Mouse (Mus musculus) hindbrain, embryonic 16.5 days (tissue): Measurements from ENCODE around the gene Zfp282. TPM values are rescaled to one million over a fixed set of nuclear protein-coding genes. Genes with fewer than 3 reads are reported as not detected.

Experiments used
- ATAC-seq: fragments of 200-750 bp; cut with Nextera tagmentation; 2 replicates; pipeline ENCODE4 v1.8.0; 2017; ENCODE audit warnings: moderate TSS enrichment, moderate library complexity
- H3K27ac ChIP-seq: fragments of 300-500 bp; sonication (generic); 2 replicates; pipeline ENCODE4 v1.5.1; 2014; ENCODE audit warnings: low read depth, mild to moderate bottlenecking, control low read depth, low read length, moderate library complexity
- H3K27me3 ChIP-seq: fragments of 300-500 bp; sonication (generic); replicated peaks from 2 replicates; pipeline ENCODE4 v1.6.1; 2014; ENCODE audit warnings: low read length; ENCODE audit not compliant: control insufficient read depth, insufficient read depth
- H3K36me3 ChIP-seq: fragments of 300-500 bp; sonication (generic); 2 replicates; pipeline ENCODE4 v1.6.1; 2014; ENCODE audit warnings: mild to moderate bottlenecking, low read length, moderate library complexity, mixed read lengths; ENCODE audit not compliant: control insufficient read depth, insufficient read depth
- H3K4me1 ChIP-seq: fragments of 300-500 bp; sonication (generic); 2 replicates; pipeline ENCODE4 v1.6.1; 2014; ENCODE audit warnings: low read depth, low read length; ENCODE audit not compliant: control insufficient read depth, insufficient read depth
- H3K4me2 ChIP-seq: fragments of 300-500 bp; sonication (generic); 2 replicates; pipeline ENCODE4 v1.6.1; 2014; ENCODE audit warnings: mild to moderate bottlenecking, low read length, control low read depth, moderate library complexity
- H3K4me3 ChIP-seq: fragments of 300-500 bp; sonication (generic); 2 replicates; pipeline ENCODE4 v1.5.1; 2014; ENCODE audit warnings: mild to moderate bottlenecking, low read length, control low read depth, moderate library complexity
- H3K9ac ChIP-seq: fragments of 300-500 bp; sonication (generic); 2 replicates; pipeline ENCODE4 v1.6.1; 2014; ENCODE audit warnings: low read depth, mild to moderate bottlenecking, control low read depth, low read length, moderate library complexity
- H3K9me3 ChIP-seq: fragments of 300-500 bp; sonication (generic); 2 replicates; pipeline ENCODE4 v1.6.1; 2014; ENCODE audit warnings: mild to moderate bottlenecking, low read length, moderate library complexity; ENCODE audit not compliant: control insufficient read depth
- WGBS: fragments of 180-500 bp; shearing (Covaris S2); extraction: QIAGEN DNeasy Blood & Tissue Kit; methylation state at CpG from one replicate; pipeline ENCODE4 v1.1.7; 2014; 5-methylcytosine and 5-hydroxymethylcytosine counted together
- polyA plus RNA-seq: library from polyadenylated mRNA; unstranded; fragments of >200 nt; fragmentation: Nextera tagmentation; extraction: Ambion mirVana; gene quantifications from 2 replicates; pipeline ENCODE4 v1.2.1, GENCODE M21; 2015

Gene Zfp282
- polyA plus RNA-seq, 1 experiment from 2014 or later: 20.9 TPM

- no peak overlapping the region for H3K4me3 ChIP-seq
- H3K4me1 ChIP-seq: no peaks in the 10 kb centered on the region
- H3K27ac ChIP-seq: no peak overlapping the region
- H3K27me3 ChIP-seq: no peaks in the 10 kb centered on the region
- no peaks in the 10 kb centered on the region for H3K9me3 ChIP-seq
- ATAC-seq: no peak
- no peak overlapping the region for H3K4me2 ChIP-seq
- 71% methylated on average over 1 of the region's 1 CpGs for WGBS
- H3K36me3 ChIP-seq: peaks cover 5% of the 10 kb centered on the region; the same call in 1 of the 2 replicates
- no peak overlapping the region for H3K9ac ChIP-seq
Observed at GRCm38 (mm10) chr6:47911650-47912049, 34.6 kb downstream of the Zfp282 start.

DNA sequence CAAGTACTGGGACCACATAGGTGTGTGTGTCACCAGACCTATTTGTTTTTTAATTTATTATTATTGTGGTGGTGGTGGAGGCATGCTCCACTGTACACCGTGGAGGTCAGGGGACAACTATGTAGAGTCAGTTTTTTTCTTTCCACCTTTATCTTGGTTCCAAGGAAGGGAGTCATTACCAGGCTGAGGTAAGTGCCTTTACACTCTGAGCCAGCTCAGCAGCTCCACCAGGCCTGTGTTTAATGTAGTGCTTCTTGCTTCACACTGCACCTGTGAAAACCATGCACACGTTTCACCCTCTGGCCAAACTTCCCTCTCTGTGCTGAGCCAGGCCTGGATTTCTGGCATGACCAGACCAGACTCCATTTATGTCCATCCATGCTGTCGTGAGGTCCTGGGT, 36.0 kb downstream of the Zfp282 start:
- Histone ChIP-seq H3K27me3 (no peaks in the 10 kb centered on the region), H3K4me1 (no peaks in the 10 kb centered on the region), H3K4me2 (no peak overlapping the region), H3K9me3 (no peaks in the 10 kb centered on the region), H3K27ac (no peak overlapping the region), H3K9ac (no peak overlapping the region), H3K36me3 (no peaks in the 10 kb centered on the region), H3K4me3 (no peak overlapping the region)
- WGBS: 64% methylated on average over 3 of the region's 3 CpGs
- ATAC-seq: peak; percentile 28; the same call in 1 of the 2 replicates

DNA sequence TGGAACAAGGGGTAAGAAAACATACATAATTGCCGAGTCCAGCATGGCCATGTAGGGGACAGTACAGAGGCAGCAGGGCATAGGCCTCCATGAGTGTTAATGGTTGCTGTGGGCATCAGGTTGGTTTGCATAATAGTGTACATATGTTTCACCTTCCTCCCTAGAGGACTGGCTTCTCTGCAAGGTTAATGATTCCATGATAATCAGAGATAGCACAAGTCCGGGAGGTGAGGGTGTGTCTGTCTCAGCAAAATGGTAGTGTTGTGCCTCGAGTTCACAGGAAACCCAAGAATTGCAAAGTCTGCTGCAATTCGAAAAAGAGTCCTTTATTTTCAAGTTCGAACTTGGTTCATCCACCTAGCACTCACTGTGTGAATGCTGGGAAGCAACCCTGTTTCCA, 40.0 kb downstream of the Zfp282 start:
- Histone ChIP-seq H3K27me3 (no peaks in the 10 kb centered on the region), H3K27ac (no peak overlapping the region), H3K4me2 (no peak overlapping the region), H3K36me3 (no peaks in the 10 kb centered on the region), H3K9ac (no peak overlapping the region), H3K4me1 (peaks cover 10% of the 10 kb centered on the region), H3K4me3 (no peak overlapping the region), H3K9me3 (no peaks in the 10 kb centered on the region)
- WGBS: 87% methylated on average over 5 of the region's 5 CpGs
- ATAC-seq: no peak

GRCm38 (mm10) chr6:47918768-47919274, 41.8 kb downstream of the Zfp282 start:
- Histone ChIP-seq H3K36me3 (no peaks in the 10 kb centered on the region), H3K4me2 (no peak overlapping the region), H3K4me3 (no peak overlapping the region), H3K27me3 (no peaks in the 10 kb centered on the region), H3K9ac (no peak overlapping the region), H3K4me1 (peaks cover 13% of the 10 kb centered on the region), H3K9me3 (no peaks in the 10 kb centered on the region), H3K27ac (no peak overlapping the region)
- no peak for ATAC-seq
- 83% methylated on average over 3 of the region's 3 CpGs for WGBS

DNA sequence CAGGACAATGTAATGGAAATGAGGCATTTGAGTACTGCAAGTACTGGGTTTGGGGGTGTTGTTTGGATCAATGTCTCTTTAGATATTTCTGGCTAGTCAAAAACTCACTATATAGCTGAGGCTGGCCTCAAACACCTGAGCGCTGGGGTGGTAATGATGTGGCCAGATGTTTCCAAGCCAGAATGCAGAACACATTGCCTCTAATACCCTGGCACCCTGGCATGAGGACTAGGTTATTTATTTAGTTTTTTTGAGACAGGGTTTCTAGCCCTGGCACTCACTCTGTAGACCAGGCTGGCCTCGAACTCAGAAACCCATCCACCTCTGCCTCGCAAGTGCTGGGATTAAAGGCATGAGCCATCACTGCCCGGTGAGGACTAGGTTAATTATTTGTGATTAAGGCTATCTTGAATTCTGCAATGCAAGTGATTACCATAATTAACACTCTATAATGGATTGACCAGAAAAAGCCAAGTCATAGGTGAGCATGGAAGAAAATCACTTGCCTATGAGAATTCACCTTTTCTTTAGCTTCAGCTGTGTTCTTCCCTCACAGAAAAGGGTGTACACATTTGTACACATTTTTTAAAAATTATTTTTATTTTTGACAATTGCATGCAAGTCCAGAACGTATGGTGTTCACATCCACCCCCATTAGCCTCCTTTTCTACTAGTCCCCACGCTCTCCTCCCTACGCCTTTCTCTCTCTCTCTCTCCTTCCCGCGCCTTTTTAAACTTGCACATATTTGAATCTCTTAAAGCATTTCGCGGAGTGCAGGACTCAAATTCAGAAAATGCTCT, 42.8 kb downstream of the Zfp282 start:
- H3K9me3 ChIP-seq: no peaks in the 10 kb centered on the region
- peak overlapping the region; percentile 87 for H3K9ac ChIP-seq
- ATAC-seq: peak; percentile 56; the same call in 1 of the 2 replicates
- H3K27me3 ChIP-seq: no peaks in the 10 kb centered on the region
- no peaks in the 10 kb centered on the region for H3K36me3 ChIP-seq
- H3K27ac ChIP-seq: peak overlapping the region; percentile 93
- H3K4me3 ChIP-seq: peak overlapping the region; percentile 82
- peak overlapping the region; percentile 58 for H3K4me2 ChIP-seq
- H3K4me1 ChIP-seq: peaks cover 13% of the 10 kb centered on the region
- 28% methylated on average over 11 of the region's 11 CpGs for WGBS

DNA sequence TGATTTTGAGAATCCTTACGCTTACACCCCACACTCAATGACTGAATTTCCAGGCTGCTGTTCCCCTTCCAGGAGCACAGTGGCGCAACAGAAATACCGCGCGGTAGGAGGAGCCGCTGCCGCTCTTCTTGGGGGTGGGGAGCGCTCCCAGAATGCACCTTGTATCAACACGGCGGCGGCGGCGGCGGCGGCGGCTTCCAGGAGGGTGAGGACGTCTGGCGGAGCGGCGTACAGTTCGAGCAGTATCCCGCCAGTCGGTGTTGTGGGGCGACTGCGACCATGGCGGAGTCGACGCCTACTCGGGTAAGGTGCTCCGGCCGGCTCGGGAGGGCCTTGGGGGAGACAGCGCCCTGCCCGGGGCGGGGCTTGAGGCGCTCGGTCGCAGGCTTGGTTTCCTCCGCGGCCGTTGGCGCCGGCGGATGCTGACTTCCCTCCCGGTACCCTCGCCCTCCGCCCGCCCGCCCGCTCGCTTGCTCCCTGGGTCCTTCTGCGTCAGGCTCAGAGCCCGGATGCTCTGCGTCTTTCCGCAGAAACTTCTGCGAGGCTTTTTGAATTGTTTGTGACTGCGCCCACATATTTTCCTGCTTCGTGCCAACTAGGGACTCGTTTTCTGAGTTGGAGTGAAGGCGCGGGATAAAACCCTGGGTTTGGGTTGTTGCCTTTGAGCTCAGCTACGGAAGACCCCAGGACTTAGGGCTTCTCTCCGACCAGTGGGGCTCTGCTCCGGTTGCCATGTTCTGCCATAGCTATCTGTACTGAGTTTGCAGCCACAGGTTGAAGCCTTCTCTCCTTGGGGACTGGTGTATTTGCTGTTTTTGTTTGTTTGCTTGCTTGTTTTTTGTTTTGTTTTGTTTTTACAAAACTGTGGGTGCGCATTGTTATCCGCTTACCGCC, 43.7 kb downstream of the Zfp282 start, which contains the start of gene Zfp212:
Gene Zfp212 (plus strand): TSS at position 30 of the 894 bp plus-strand sequence.
- no peaks in the 10 kb centered on the region for H3K9me3 ChIP-seq
- H3K4me2 ChIP-seq: peak within 1 kb of the TSS; percentile 90
- peak within 1 kb of the TSS; percentile 93 for H3K27ac ChIP-seq
- peaks cover 13% of the 10 kb centered on the region for H3K4me1 ChIP-seq
- peak; percentile 96 for ATAC-seq
- H3K36me3 ChIP-seq: no peaks in the 10 kb centered on the region
- H3K4me3 ChIP-seq: peak within 1 kb of the TSS; percentile 82
- WGBS: under 1% methylated on average over 56 of the region's 67 CpGs
- no peaks in the 10 kb centered on the region for H3K27me3 ChIP-seq
- peak within 1 kb of the TSS; percentile 87 for H3K9ac ChIP-seq

DNA sequence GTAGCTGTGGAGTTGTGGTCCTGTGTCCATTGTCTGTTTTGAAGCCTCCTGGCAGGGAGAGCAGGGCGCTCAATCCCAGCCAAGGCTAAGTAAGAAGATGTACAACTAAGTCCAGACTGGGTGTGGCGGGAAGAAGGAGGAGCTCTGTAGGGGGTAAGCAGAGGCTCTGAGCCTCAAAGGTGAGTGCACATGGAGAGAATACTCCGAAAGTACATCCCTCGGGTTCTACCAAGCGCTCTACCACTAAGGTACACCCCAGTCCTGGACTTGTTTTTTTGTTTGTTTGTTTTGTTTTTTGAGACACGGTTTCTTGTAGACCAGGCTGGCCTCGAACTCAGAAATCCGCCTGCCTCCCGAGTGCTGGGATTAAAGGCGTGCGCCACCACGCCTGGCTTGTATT, 65.5 kb downstream of the Zfp282 start:
- Histone ChIP-seq H3K9ac (no peak overlapping the region; the same call in 1 of the 2 replicates), H3K4me2 (peak overlapping the region; percentile 82), H3K9me3 (no peaks in the 10 kb centered on the region), H3K27ac (no peak overlapping the region), H3K27me3 (no peaks in the 10 kb centered on the region), H3K4me1 (peaks cover 6% of the 10 kb centered on the region), H3K36me3 (no peaks in the 10 kb centered on the region), H3K4me3 (peak overlapping the region; percentile 47)
- 54% methylated on average over 12 of the region's 12 CpGs for WGBS
- 0 out of 2 replicates have a peak, but pooled peaks have one; percentile 34 for ATAC-seq

DNA sequence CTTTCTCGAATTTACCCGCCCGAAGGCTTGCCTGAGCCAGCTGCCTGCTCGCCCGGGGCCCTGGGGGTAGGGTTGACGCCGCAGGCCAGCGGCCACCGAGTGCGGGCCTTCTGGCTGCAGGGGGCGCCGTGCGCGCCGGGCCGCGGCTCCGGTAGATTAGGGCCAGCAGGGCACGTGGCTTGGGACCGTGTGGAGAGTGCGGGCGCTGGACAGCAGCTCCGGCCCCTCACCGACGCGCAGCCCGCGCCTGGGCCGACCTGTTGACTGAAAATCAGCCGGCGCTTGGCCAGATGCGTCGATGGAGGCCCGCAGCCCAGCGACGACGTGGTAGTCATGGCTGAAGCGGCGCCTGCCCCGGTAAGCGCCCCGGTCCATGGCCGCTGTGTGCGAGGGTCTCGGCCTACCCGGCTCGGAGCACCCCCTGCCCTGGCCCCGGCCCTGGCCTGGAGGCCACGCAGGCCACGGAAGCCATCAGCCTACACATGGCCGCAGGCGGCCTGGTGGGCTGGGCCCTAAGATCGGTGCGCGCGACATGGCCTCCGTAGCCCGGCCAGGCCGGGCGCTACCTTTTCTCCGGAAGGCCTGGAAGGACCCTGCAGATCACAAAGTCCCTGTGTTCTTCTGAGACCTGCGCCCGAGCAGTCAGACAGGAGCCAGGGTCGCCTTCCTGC, 66.2 kb downstream of the Zfp282 start:
- H3K27ac ChIP-seq: no peak overlapping the region
- ATAC-seq: peak; percentile 91
- peak overlapping the region; percentile 69 for H3K9ac ChIP-seq
- no peaks in the 10 kb centered on the region for H3K36me3 ChIP-seq
- WGBS: 6% methylated on average over 64 of the region's 64 CpGs
- no peaks in the 10 kb centered on the region for H3K27me3 ChIP-seq
- peaks cover 6% of the 10 kb centered on the region for H3K4me1 ChIP-seq
- peak overlapping the region; percentile 82 for H3K4me2 ChIP-seq
- H3K9me3 ChIP-seq: no peaks in the 10 kb centered on the region
- peak overlapping the region; percentile 47 for H3K4me3 ChIP-seq
